Mouse (Mus musculus): ENCODE measurements around the gene App.

DNA sequence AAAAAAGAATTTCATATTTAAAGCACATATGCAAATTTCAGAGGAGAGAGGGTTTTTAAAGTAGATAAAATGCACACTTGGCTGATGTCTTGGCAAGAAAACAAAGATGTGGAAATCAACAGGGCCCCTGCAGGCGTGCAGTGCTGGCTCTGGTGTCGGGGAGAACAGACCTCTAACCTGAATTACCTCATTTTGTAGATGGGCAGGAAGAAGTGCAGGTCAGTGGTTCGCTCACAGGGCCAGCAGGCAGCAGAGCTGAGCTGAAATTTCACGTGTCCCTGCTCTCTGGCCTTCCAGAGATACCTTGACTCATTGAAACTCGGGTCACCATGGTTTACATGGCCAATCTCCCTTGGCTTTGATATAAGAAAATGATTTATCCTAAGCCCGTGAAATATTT is 87.7 kb downstream of the App start:
- TF ChIP-seq CTCF (IDR thresholded peaks at IDR 0.05; ENCODE audit: low read depth) (no peak), EP300 (IDR thresholded peaks at IDR 0.05; ENCODE audit: low read depth) (no peak)
